Mouse (Mus musculus): Measurements from ENCODE around the gene Atp8a2.
A peak's percentile ranks its signal among the peaks of the same experiment; 100 is the strongest.
"Not testable (repeated sequence)": the region's sequence is repeated elsewhere in the genome, so short reads cannot be mapped to it uniquely, and the experiment has no call there.

Atp8a2 gene

DNA sequence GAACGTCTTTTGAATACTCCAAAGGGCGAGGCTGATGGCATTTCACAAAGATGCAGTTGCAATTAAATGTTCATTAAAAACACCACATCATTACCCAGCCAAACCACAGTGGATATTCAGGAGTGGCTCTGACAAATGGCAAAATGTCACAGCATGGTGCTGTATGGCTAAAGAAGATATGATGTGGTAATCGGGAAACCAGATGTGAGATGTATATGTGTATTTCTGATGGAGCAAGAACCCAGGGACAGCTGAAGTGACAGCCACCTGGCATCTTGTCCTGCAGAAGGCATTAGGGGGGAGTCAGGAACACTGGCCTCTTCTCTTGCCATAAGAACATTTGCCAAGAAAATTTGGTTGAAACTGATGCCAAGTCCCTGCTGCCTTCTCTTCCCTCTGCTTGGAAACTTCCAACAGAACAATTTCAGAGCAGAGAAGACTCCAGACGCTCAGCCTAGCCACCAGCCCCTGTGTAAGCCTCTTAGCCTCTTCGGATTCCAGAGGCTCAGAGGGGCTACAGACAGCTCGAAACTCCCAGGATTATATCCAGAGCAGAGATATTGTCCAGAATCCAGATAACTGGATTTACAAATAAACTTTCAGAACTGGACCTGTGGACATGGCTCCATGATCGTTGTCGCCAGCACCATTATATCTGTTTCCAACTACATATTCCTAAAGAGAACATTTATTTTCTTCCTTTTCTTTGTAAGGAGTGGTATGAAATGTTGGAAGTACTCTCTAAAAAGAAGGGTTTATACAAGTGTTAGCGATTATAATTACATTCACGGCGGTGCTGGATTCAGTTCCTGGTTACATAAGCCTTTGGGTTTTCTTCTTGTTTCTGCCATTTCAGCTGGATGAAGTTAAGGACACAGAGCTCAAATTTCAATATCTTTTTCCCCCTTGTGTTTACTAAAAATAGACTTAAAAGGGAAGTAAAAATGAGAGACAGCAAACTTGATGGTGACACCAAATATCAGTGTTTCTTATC, 413.3 kb downstream of the Atp8a2 start:
- DNase-seq (ENCODE audit: low read depth, low spot score): no peak

DNA sequence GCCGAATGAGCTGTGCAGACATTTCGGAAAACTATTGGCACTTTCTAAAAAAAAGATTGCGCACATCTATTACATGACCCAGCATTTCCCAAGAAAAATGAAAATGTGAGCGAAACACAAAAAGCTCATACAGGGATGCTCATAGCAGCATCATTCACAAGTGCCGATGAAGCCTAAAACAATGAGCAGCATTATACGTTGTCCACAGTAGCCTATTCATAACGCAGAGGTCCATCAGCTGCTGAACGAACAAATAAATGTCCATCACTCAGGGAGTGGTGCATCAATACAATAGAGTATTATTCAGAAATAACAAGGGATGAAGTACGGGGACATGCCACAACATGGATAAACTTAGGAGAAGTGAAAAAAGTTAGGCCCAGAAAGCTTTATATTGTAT, 416.6 kb downstream of the Atp8a2 start:
- peak; percentile 54 for DNase-seq (ENCODE audit: low read depth, low spot score)

DNA sequence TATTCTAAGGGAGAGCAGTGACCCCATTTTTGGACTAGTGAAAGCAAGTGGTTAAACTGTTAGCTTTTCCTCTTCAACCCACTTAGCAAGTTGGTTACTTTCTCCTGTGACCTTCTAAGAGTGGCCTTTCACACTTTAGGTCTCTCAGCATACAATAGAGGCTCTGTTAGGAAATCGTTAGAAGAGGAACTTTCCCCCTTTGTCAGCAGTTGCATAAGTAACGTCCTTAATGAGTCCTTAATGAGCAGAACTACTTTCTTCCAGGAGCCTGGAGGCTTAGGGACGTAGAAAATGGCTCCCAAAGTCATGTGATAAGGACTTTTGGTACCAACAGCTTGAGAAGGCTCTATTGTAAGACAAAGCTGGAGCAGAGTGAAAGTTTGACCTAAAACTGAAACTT, 434.8 kb downstream of the Atp8a2 start:
- no peak for DNase-seq (ENCODE audit: low read depth, low spot score)

DNA sequence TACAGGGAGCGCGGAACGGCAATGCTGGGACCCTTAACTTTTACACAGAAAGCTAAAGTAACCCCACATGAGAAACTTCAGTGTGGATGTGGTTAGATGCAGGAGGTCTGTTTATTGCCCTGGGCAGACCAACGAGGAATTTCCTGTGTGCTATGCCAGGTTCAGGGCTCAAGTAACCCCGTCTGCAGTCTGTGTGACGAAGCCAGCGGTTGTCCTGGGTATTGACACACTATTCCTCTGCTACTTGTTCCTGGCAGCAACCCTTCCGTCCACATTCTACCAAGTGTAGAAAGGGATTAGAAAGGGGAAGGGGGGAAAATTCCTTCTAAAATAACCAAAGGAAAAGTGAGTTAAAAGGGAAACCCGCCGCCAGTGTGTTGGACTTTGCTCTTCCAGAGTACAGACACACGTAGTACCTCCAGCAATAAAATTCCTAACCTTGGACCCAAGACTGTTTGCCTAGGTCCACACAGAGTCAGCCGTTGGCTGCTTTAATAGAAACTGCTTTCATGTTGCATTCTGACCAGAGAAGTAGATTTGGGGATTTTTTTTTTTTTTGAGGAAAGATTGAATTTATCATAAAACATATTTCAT, 437.0 kb downstream of the Atp8a2 start:
- no peak for DNase-seq (ENCODE audit: low read depth, low spot score)

DNA sequence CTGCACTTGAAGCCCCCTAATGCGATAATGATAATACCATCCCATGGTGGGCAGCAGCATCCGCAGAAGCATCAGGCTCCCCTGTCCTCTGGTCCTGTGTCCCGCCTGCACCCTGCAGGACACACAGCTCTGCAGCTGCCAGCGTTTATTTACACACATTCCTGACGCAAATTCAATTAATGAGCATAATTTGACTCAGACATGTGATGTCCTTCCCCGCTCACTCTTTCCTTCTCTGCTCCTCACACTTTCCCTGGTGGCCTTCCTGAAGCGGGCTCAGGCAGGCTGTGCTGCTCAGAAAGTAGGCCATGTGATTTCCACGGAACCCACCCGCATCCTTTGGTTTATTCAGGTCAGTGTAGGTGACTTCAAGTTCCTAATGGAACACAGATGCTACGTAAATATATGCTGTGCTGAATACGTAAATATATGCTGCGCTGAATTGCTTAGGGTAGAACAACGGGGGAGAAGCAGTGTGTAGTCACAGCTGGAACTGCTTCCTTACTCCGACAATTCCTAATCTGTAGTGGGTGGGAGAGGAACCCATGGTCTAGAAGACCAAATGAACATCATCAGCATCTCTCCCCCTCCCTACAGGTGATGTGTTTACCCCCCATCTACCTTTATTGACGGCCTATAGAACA, 437.7 kb downstream of the Atp8a2 start:
- no peak for DNase-seq (ENCODE audit: low read depth, low spot score)

DNA sequence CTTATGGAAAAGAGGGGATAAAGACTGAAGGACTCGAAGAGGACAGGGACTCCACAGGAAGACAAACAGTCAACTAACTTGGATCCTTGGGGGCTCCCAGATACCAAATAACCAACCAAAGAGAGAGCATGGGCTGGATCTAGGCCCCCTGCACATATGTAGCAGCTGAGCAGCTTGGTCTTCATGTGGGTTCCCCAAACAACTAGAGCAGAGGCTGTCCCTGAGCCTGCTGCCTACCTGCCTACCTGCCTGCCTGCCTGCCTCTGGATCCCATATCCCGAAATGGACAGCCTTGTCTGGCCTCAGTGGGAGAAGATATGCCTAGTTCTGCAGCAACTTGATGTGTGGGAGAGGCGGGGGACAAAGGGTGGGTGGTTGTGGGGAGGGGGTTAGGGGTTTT, 444.6 kb downstream of the Atp8a2 start:
- no peak for DNase-seq (ENCODE audit: low read depth, low spot score)

DNA sequence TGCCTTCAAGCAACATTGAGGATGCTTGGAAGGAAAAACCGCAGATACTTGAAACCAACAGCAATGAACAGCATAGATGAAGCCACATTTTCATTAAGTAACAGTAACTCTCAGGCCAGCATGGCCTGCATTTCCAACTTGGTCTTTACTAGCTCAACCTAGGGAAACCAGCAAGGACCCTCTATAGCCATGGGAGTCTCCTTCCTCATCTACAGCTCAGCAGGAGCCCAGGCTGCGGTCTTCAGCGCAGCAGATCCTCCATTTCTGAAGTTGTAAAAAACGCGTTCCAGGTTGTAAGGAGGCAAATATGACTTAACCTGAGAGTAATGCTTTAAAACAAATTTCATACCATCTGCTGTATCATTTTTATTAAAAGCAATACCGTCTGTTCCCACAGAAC, 447.0 kb downstream of the Atp8a2 start:
- DNase-seq (ENCODE audit: low read depth, low spot score): no peak

DNA sequence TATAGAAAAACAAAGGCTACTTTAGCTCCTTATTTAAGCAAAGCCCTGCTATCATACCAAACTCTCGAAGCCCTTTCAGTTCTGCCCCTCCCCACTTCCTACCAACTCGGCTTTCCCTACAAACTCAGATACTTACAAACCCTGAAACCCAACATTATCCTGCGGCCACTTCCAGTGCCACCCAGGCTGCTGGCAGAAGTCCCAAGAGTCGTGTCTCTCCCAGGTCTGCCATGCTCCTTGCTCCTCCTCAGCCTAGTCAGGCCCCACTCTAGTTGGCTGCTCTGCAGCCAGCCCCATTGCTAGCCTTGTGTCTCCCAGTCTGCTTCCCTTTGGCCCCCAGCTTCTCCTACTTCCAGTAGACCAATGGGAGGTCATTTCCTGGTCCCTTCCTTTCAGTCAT, 451.3 kb downstream of the Atp8a2 start:
- DNase-seq (ENCODE audit: low read depth, low spot score): no peak

DNA sequence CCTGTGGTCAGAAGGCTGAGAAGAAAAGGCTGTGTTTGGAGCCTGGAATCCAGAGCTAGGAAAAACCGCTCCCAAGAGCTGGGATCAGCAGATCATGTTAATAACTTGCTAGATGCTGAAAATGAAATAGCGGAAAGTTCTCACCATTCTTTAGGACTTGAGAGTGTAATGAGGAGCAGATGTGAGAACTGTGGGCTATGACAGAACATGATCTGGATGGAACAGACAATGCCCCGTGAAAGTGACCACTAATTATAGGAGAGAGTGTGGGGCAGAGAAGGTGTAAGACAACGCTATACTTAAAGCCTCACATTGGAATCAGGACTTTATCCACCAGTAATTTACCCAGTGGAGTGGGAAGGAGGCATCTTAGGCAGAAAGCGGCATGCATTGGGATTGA, 455.2 kb downstream of the Atp8a2 start:
- DNase-seq (ENCODE audit: low read depth, low spot score): no peak

DNA sequence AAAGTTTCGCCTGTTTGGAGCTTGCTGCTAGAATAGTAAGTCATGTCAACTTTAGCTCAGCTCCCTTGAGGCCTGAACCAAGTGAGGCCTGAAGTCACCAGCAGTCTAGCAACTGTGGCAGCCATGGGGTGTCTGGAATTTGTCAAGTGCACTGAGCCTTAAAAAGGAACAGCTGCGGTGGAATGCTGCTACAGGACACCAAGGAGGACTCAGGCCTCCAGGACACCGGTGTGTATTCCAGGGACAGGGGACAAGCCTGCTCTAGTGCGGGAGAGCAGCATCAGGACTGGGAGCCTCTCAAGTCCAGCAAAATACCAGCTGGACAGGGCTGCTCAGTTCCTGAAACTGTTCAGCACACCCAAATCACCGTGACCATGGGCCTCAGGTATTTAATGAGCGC, 457.5 kb downstream of the Atp8a2 start:
- no peak for DNase-seq (ENCODE audit: low read depth, low spot score)

DNA sequence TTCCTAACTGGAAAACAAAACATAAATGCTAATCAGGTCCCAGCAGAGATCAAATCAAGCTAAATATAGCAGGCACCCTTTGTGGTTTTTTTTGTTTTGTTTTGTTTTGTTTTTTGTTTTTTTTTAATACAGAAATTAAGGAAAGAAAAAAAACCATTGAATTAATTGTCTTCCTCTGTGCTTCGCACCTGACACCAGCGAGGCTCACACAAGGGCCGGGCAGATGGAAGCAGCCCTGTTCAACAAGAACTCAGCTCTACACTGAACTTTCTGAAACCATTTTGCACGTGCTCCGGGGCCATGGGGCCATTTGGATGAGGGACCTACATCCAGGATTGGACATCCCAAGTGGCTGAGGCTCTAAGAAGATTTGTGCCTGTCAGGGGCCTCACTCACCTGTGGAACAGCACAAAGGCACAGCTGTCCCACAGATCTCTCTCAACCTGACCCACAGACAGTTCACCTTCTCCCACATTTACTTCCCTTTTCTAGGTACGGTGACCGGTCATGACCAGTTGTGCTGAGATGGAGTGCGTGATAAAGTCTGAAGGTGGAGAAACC, 459.2 kb downstream of the Atp8a2 start:
- no peak for DNase-seq (ENCODE audit: low read depth, low spot score)

DNA sequence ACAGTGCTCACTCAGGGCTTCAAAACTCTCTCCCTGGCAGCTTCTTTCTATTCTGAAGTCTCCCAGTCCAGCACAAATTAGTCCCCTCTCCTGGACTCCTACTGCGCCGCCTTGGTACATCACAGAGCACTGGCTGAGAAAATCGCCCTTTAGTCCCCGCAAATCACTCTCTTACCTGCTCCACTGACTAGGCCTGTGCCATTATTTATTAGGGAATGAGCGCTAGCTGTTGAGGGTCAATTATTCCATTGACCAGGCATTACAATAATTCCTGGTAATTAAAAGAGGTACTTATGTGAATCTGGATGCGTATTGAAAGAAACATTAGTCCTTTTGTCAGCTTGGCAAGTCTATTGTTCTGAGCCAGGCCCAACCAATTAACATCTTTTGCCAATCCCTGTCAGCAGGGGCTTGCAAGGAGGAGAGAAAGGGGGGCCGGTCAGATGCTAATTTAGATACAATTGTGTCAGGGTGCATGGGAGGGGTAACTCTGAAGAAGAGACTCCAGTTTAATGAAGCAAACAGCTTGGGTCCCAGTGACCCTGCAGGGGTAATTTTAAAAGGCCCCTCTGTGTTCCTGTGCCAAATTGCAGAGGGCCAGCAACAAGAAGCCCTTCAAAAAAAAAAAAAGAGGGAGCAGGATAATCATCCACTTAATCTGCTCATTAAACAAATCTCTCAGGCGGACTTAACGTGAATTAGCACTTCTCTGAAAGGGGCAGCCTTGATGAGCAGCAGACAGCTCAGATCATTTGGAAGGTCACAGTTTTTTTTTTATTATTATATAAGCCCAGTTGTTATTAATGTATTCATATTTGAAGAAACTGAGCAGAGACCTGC, 459.9 kb downstream of the Atp8a2 start:
- DNase-seq (ENCODE audit: low read depth, low spot score): no peak

DNA sequence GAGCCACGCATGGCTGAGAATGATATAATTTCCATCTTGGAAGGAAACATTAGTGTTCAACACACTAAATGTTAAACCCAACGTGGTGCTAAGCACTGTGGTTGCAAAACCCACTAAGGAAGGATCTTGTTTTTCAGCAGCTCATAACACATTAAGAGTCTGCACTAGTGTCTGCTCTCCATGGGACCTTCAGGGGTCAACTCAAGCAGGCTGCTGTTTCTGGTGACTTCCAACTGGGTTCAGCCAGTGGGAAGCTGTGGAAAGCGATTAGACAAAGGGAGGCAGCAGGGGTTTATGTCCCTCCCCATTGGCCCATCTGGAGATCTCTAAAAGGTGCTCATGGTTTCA, 467.0 kb downstream of the Atp8a2 start:
- DNase-seq (ENCODE audit: low read depth, low spot score): no peak

DNA sequence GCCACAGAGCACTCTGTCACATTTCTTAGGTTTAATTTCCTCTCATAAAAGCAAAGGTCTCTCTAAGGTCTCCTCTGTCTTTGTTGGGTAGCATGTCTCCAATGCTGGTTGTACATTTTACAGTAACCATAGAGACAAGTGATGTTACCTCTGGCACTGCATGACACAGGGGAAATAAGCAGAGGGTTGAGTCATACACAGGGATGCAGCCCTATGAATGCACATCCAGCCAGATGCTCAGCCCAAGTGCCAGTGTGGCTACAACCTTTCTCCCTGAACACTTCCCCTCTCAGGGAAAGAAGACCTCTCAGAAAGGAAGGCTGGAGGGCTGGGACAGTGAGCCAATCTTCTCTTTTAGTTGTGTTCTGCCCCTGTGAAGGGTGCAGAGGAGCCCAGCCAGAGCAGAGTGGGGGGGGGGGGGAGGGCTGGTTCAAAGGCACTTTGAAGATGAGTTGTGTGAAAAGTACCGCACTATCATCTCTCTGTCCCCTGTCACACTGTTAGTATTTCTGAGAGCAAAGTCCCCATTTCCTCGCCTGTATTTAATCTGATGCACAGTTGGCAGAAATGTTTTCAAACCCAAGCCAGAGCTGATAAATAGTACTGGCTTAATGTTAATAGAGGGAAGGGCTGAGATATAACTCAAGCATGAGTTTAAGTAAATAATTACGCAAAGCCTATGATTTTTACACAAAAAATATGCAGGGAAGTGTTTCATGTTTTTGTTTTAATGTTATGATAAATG, 467.5 kb downstream of the Atp8a2 start:
- DNase-seq (ENCODE audit: low read depth, low spot score): no peak

DNA sequence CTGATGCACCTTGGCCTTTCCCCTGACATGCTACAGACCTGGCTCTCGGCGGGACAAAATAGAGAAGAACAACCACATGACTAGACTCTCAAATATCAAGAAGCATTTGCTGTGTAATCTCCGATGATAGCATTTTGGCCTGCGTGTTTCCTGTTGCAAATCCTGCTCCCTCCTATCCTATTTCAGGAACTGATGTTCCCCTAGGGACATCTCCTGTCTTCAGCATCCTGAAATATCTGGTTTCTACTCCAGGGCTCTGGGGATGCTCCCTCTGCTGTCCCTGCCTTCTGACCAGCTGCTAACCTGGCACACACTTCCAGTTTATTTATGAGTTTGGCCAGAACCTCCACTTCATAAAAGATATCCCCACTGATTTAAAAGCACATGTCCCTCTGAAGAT, 470.0 kb downstream of the Atp8a2 start:
- DNase-seq (ENCODE audit: low read depth, low spot score): no peak

DNA sequence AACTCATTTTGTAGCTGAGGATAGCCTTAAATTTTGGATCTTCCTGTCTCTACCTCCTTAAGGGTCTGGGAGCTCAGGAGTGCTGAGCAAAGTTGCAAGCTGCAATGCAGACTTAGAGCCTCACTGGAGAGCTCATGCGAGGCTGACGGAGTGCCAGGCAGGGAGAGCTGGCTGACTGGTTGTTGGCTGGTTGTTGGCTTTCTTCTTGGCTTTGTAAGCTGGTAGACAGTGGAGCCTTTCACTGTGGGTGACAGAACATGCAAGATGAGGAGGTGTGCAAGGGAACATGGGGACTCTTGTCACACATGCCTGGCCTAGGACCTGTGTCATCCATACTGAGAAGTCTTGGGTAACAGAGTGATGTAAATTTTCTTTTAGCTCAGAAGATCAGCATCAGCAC, 473.8 kb downstream of the Atp8a2 start:
- DNase-seq (ENCODE audit: low read depth, low spot score): no peak

DNA sequence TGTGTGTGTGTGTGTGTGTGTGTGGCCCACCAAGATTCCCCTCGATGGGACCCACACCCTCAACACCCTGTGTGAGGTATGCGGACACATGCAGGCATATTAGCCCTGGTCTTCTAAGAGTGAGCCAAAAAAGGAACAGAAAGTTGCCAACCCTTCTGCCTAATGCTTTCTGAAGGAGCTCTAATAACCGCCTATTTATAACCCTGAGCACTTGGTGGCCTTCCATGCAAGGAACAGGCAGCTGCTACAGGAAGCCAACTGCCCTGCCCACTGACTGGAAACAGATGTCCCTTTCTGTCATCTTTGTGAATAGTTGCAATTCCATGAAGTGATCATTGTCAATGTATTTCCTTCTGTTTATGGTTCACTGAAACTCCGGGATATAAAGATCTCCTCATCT, 475.0 kb downstream of the Atp8a2 start:
- no peak for DNase-seq (ENCODE audit: low read depth, low spot score)

DNA sequence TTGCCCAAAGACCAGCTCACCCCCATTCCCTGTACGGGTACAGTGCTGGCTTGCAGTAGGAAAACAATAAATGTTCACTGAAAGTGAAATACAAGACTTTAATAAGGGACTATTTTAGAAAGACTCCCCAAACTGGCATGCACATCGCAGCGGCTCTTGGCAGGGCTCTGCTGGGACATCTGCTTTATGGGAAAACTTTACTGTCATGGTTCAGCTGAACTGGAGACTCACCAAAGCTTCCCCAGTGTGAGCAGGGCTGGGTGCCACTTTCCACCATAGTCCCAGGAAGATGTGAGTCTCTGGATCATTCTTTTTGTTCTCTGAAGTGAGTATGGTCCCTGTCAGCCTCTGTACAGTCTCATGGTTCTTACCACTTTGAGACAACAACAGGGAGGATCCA, 475.6 kb downstream of the Atp8a2 start:
- no peak for DNase-seq (ENCODE audit: low read depth, low spot score)

DNA sequence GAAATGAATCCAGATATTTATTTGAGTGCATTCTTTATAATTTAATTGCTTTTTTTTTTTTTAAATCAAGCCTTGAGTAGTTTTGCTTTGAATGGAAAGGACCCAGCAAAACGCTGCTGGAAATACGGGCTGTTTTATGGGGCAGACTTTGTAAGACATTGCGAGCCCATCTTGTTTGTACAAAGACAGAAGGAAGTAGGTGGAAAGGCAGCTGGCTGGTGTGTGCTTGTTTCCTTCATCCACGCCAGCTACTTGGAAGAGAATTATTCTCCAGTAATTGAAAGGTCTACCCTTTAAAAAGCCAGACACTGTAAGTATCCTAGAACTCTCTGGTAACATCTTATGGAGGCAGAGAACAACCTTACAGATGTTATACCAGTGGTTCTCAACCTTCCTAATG, 476.6 kb downstream of the Atp8a2 start:
- DNase-seq (ENCODE audit: low read depth, low spot score): peak; percentile 50

DNA sequence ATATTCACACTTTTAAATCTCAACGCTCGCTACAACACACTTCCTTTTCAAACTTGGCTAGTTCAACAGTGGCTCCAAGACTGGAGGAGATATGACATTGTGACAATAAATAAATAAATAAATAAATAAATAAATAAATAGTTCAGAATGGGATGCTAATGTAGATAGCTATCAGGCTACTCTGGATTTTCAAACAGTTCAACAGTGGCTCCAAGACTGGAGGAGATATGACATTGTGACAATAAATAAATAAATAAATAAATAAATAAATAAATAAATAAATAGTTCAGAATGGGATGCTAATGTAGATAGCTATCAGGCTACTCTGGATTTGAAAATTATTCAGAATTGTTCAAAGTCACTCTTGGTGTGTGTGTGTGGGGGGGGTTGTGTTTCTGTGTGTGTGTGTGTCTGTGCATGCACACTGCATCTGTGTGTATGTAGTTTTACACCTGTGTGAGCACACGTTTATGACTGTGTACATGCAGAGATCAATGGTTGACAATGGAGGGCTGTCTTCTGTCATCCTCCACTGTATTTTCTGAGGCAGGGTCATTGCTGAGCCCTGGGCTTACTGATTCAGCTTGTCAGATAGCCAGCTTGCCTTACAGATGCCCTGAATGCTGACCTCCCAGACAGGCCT, 480.4 kb downstream of the Atp8a2 start:
- not testable (repeated sequence) for DNase-seq (ENCODE audit: low read depth, low spot score)

All from telencephalon, adult 2 months (tissue).